Mouse (Mus musculus): ENCODE measurements around the gene Dennd1b. TPM values are rescaled to one million over a fixed set of nuclear protein-coding genes. Genes with fewer than 3 reads are reported as not detected.

Gene Dennd1b
- polyA plus RNA-seq, 1 experiment from 2014 or later = 12.6 TPM

GRCm38 (mm10) chr1:138967450-138967849 is 4.2 kb downstream of the Dennd1b start:
- ATAC-seq = no peak
- Histone ChIP-seq H3K9me3 (ENCODE audit: low read length) (no peaks in the 10 kb centered on the region), H3K27ac (ENCODE audit: low read length) (no peak overlapping the region), H3K4me2 (replicated peaks; ENCODE audit: low read depth, low read length) (no peak overlapping the region), H3K4me3 (ENCODE audit: low read depth, low read length) (no peak overlapping the region), H3K9ac (replicated peaks; ENCODE audit: low read depth) (no peak overlapping the region), H3K36me3 (ENCODE audit: insufficient read depth, low read length) (no peaks in the 10 kb centered on the region), H3K4me1 (ENCODE audit: insufficient read depth, low read depth, low read length) (peaks cover under 1% of the 10 kb centered on the region; the same call in 1 of the 2 replicates), H3K27me3 (replicated peaks; ENCODE audit: insufficient read depth, low read length) (no peaks in the 10 kb centered on the region)
- TF ChIP-seq EP300 (IDR thresholded peaks at IDR 0.05) = no peak
- TF ChIP-seq CTCF (IDR thresholded peaks at IDR 0.05) = no peak
- peak; percentile 19 for DNase-seq (ENCODE audit: low spot score)
- WGBS = 80% methylated on average over 7 of the region's 7 CpGs

- H3K27me3 ChIP-seq (replicated peaks; ENCODE audit: insufficient read depth, low read length) = no peaks in the 10 kb centered on the region
- no peaks in the 10 kb centered on the region for H3K36me3 ChIP-seq (ENCODE audit: insufficient read depth, low read length)
- no peak overlapping the region for H3K27ac ChIP-seq (ENCODE audit: low read length)
- no peak overlapping the region for H3K4me2 ChIP-seq (replicated peaks; ENCODE audit: low read depth, low read length)
- no peak overlapping the region for H3K9ac ChIP-seq (replicated peaks; ENCODE audit: low read depth)
- WGBS = 76% methylated on average over 4 of the region's 4 CpGs
- H3K4me1 ChIP-seq (ENCODE audit: insufficient read depth, low read depth, low read length) = peaks cover 3% of the 10 kb centered on the region; the same call in 1 of the 2 replicates
- no peak overlapping the region for H3K4me3 ChIP-seq (ENCODE audit: low read depth, low read length)
- no peak for TF ChIP-seq CTCF (IDR thresholded peaks at IDR 0.05)
- TF ChIP-seq EP300 (IDR thresholded peaks at IDR 0.05) = no peak
- ATAC-seq (no peak), DNase-seq (ENCODE audit: low spot score) (no peak)
- no peaks in the 10 kb centered on the region for H3K9me3 ChIP-seq (ENCODE audit: low read length)
These were observed 6.8 kb downstream of the Dennd1b start for GRCm38 (mm10) chr1:138970053-138970452.

GRCm38 (mm10) chr1:138973541-138974224 is 10.4 kb downstream of the Dennd1b start:
- H3K9me3 ChIP-seq (ENCODE audit: low read length) = no peaks in the 10 kb centered on the region
- no peak overlapping the region for H3K9ac ChIP-seq (replicated peaks; ENCODE audit: low read depth)
- no peak for DNase-seq (ENCODE audit: low spot score)
- no peaks in the 10 kb centered on the region for H3K36me3 ChIP-seq (ENCODE audit: insufficient read depth, low read length)
- no peak overlapping the region for H3K4me3 ChIP-seq (ENCODE audit: low read depth, low read length)
- H3K27ac ChIP-seq (ENCODE audit: low read length) = no peak overlapping the region
- TF ChIP-seq CTCF (IDR thresholded peaks at IDR 0.05) (no peak), EP300 (IDR thresholded peaks at IDR 0.05) (no peak)
- no peak for ATAC-seq
- H3K27me3 ChIP-seq (replicated peaks; ENCODE audit: insufficient read depth, low read length) = no peaks in the 10 kb centered on the region
- 79% methylated on average over 6 of the region's 6 CpGs for WGBS
- H3K4me1 ChIP-seq (ENCODE audit: insufficient read depth, low read depth, low read length) = peaks cover 3% of the 10 kb centered on the region; the same call in 1 of the 2 replicates
- no peak overlapping the region for H3K4me2 ChIP-seq (replicated peaks; ENCODE audit: low read depth, low read length)

GRCm38 (mm10) chr1:138974836-138975235 is 11.6 kb downstream of the Dennd1b start:
- Histone ChIP-seq H3K36me3 (ENCODE audit: insufficient read depth, low read length) (no peaks in the 10 kb centered on the region), H3K9ac (replicated peaks; ENCODE audit: low read depth) (no peak overlapping the region), H3K9me3 (ENCODE audit: low read length) (no peaks in the 10 kb centered on the region), H3K4me1 (ENCODE audit: insufficient read depth, low read depth, low read length) (peaks cover 3% of the 10 kb centered on the region; the same call in 1 of the 2 replicates), H3K27me3 (replicated peaks; ENCODE audit: insufficient read depth, low read length) (no peaks in the 10 kb centered on the region), H3K4me3 (ENCODE audit: low read depth, low read length) (no peak overlapping the region), H3K4me2 (replicated peaks; ENCODE audit: low read depth, low read length) (no peak overlapping the region), H3K27ac (ENCODE audit: low read length) (no peak overlapping the region)
- peak; percentile 23 for DNase-seq (ENCODE audit: low spot score)
- TF ChIP-seq EP300 (IDR thresholded peaks at IDR 0.05) (0 out of 2 replicates have a peak, but pooled peaks have one; percentile 37), CTCF (IDR thresholded peaks at IDR 0.05) (no peak)
- WGBS = 61% methylated on average over 8 of the region's 8 CpGs
- ATAC-seq = peak; percentile 57

- H3K9me3 ChIP-seq (ENCODE audit: low read length) = no peaks in the 10 kb centered on the region
- no peak overlapping the region for H3K9ac ChIP-seq (replicated peaks; ENCODE audit: low read depth)
- H3K4me3 ChIP-seq (ENCODE audit: low read depth, low read length) = no peak overlapping the region
- ATAC-seq (no peak), DNase-seq (ENCODE audit: low spot score) (no peak)
- no peak overlapping the region for H3K27ac ChIP-seq (ENCODE audit: low read length)
- no peaks in the 10 kb centered on the region for H3K27me3 ChIP-seq (replicated peaks; ENCODE audit: insufficient read depth, low read length)
- H3K36me3 ChIP-seq (ENCODE audit: insufficient read depth, low read length) = no peaks in the 10 kb centered on the region
- TF ChIP-seq CTCF (IDR thresholded peaks at IDR 0.05) = no peak
- no peak for TF ChIP-seq EP300 (IDR thresholded peaks at IDR 0.05)
- H3K4me1 ChIP-seq (ENCODE audit: insufficient read depth, low read depth, low read length) = peaks cover 3% of the 10 kb centered on the region; the same call in 1 of the 2 replicates
- H3K4me2 ChIP-seq (replicated peaks; ENCODE audit: low read depth, low read length) = no peak overlapping the region
- 39% methylated on average over 1 of the region's 1 CpGs for WGBS
These were observed 12.7 kb downstream of the Dennd1b start for GRCm38 (mm10) chr1:138975945-138976344.

- Histone ChIP-seq H3K9me3 (ENCODE audit: low read length) (no peaks in the 10 kb centered on the region), H3K4me3 (ENCODE audit: low read depth, low read length) (no peak overlapping the region), H3K4me1 (ENCODE audit: insufficient read depth, low read depth, low read length) (peaks cover 5% of the 10 kb centered on the region; the same call in 1 of the 2 replicates), H3K27ac (ENCODE audit: low read length) (peak overlapping the region; percentile 43; the same call in 1 of the 2 replicates), H3K4me2 (replicated peaks; ENCODE audit: low read depth, low read length) (peak overlapping the region; percentile 25; the same call in 1 of the 2 replicates), H3K36me3 (ENCODE audit: insufficient read depth, low read length) (no peaks in the 10 kb centered on the region), H3K27me3 (replicated peaks; ENCODE audit: insufficient read depth, low read length) (no peaks in the 10 kb centered on the region), H3K9ac (replicated peaks; ENCODE audit: low read depth) (no peak overlapping the region)
- DNase-seq (ENCODE audit: low spot score) = peak; percentile 64
- 65% methylated on average over 7 of the region's 7 CpGs for WGBS
- TF ChIP-seq EP300 (IDR thresholded peaks at IDR 0.05) (peak; percentile 88), CTCF (IDR thresholded peaks at IDR 0.05) (no peak)
- peak; percentile 83 for ATAC-seq
These were observed 19.0 kb downstream of the Dennd1b start for GRCm38 (mm10) chr1:138982203-138982602.
